Mouse (Mus musculus): ENCODE results near the gene Slc25a22. TPM values are rescaled to one million over a fixed set of nuclear protein-coding genes. Genes with fewer than 3 reads are reported as not detected.
A peak's percentile ranks its signal among the peaks of the same experiment; 100 is the strongest.

The Slc25a22 gene
- polyA plus RNA-seq, 1 experiment from 2014 or later: 17.2 TPM

DNA sequence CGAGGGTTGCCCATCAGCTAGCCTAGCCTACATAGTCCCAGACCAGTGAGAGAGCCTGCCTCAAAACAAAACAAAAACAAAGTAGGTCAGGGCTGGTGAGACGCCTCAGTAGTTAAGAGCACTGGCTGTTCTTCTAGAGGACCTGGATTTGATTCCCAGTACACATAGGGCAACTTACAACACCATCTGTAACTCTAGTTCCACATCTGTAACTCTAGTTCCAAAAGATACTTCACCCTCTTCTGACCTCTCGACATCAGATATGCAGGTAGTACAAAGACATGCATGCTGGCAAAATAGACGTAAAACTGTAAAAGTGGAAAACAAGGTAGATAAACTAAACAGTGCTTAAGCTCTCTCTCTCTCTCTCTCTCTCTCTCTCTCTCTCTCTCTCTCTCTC, 13.9 kb downstream of the Slc25a22 start:
- no peak overlapping the region for H3K4me3 ChIP-seq (ENCODE audit: low read depth, low read length)
- no peaks in the 10 kb centered on the region for H3K9me3 ChIP-seq (ENCODE audit: control insufficient read depth, low read length)
- no peak overlapping the region for H3K9ac ChIP-seq (ENCODE audit: low read length)
- ATAC-seq (ENCODE audit: low FRiP score, low TSS enrichment): no peak
- no peaks in the 10 kb centered on the region for H3K4me1 ChIP-seq (replicated peaks; ENCODE audit: control insufficient read depth, insufficient read depth)
- no peaks in the 10 kb centered on the region for H3K27me3 ChIP-seq (ENCODE audit: control insufficient read depth, insufficient read depth, low read length)
- H3K4me2 ChIP-seq (replicated peaks; ENCODE audit: low read depth): no peak overlapping the region
- H3K27ac ChIP-seq (replicated peaks): no peak overlapping the region
- TF ChIP-seq CTCF (IDR thresholded peaks at IDR 0.05; ENCODE audit: low read depth): no peak
- no peak for TF ChIP-seq EP300 (optimal IDR thresholded peaks at IDR 0.05)
- no peaks in the 10 kb centered on the region for H3K36me3 ChIP-seq (ENCODE audit: control insufficient read depth, insufficient read depth, low read length)
- WGBS: 64% methylated on average over 4 of the region's 4 CpGs
- no peak for DNase-seq (ENCODE audit: low spot score)

DNA sequence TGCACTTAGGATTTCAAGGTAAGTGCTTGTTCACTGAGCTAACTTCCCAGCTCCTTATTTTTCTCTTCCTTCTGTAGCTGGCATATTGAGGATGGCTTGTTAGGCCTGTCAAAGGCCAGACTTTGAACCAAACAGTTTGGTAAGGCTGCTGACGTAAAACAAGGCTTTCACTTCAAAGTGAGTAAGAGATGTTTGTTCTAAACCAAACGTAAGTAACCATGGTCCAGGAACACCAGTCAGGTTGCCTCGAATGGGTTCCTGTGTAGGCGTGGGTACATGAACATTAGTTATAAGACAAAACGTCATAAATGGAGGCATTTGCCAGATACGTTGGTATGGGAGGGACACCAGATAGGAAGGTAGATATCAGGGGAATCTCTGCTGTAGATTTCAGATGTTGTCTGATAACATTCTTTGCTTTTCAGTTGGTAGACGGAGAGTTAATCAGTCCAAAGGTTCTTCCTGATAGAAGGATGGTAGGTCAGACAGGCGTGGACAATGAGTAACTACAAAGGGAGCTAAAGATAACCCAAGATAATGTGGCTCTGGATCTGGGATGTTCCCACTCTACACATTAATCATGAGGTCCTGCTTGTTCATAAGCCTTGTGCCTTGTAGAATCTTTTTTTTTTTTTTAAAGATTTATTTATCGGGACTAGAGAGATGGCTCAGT, 17.5 kb downstream of the Slc25a22 start:
- H3K9me3 ChIP-seq (ENCODE audit: control insufficient read depth, low read length): no peaks in the 10 kb centered on the region
- H3K4me2 ChIP-seq (replicated peaks; ENCODE audit: low read depth): no peak overlapping the region
- H3K4me1 ChIP-seq (replicated peaks; ENCODE audit: control insufficient read depth, insufficient read depth): no peaks in the 10 kb centered on the region
- no peak overlapping the region for H3K4me3 ChIP-seq (ENCODE audit: low read depth, low read length)
- 66% methylated on average over 9 of the region's 9 CpGs for WGBS
- H3K27ac ChIP-seq (replicated peaks): no peak overlapping the region
- peak; percentile 12; the same call in 1 of the 2 replicates for ATAC-seq (ENCODE audit: low FRiP score, low TSS enrichment)
- H3K27me3 ChIP-seq (ENCODE audit: control insufficient read depth, insufficient read depth, low read length): no peaks in the 10 kb centered on the region
- H3K9ac ChIP-seq (ENCODE audit: low read length): no peak overlapping the region
- no peak for TF ChIP-seq EP300 (optimal IDR thresholded peaks at IDR 0.05)
- TF ChIP-seq CTCF (IDR thresholded peaks at IDR 0.05; ENCODE audit: low read depth): no peak
- H3K36me3 ChIP-seq (ENCODE audit: control insufficient read depth, insufficient read depth, low read length): no peaks in the 10 kb centered on the region
- no peak for DNase-seq (ENCODE audit: low spot score)

DNA sequence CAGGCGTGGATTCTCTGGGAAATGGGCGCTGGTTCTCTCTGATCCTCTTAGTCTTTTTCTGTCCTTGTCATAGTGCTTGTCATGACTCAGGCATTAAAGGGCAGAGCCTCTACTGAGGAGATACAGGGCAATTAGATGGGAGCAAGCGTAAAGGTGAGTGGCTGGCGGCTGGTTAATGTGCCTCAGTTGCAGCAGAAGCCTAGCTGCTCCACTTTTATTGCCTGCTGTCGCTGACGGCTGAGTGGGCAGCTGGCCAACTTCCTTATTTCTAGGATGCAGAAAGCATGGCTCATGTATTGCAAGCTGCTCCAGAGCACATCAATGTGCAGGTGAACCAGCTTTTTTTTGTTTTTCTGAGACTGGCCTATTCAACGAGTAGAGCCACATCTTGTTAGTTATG, 18.7 kb downstream of the Slc25a22 start:
- DNase-seq (ENCODE audit: low spot score): peak; percentile 54

DNA sequence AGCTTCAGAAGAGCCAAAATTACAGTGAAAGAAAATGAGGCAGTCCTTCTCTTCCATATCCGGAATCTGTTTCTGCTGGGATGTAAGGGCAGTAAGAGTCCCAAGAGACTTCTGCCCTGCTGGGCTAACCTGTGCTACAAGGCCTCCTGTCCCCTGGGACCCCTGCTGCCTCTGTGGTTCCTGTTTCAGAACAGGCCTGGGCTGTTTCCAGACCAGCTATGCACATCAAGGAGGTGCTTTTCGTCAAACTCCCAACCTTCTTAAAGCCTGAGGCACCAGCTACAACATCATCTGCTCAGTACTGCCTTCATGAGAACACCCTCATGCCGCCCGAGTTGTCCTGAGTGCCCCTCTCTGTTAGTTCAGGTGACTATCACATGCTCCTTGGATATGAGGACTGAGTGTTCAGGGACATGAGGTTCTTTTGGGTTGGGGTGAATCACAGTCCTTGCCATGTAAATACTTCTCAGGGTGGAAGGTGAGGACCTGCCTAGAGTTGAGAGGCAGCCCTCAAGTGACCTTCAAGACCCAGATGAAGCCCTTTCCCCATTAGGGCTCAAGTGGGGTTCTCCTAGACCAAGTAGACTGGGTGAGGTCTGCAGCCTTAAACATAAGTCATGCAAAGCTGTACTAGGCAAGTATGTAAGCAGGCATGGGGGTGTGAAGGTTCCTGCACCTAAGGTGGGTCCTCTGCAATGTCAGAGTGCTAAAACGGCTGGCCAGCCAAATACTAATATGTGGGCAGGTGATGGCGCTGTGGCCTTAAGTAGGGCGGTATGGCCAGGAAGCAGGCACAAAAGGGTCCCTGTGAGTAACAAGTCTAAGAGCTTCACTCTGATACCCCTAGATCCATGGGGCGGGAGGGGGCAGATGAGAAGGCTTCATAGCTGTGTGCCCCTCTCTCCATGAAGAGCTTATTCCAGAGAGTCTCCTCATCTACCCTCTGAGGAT, 19.7 kb downstream of the Slc25a22 start:
- H3K4me2 ChIP-seq (replicated peaks; ENCODE audit: low read depth): no peak overlapping the region
- H3K27me3 ChIP-seq (ENCODE audit: control insufficient read depth, insufficient read depth, low read length): no peaks in the 10 kb centered on the region
- no peak overlapping the region for H3K9ac ChIP-seq (ENCODE audit: low read length)
- DNase-seq (ENCODE audit: low spot score): no peak
- H3K4me1 ChIP-seq (replicated peaks; ENCODE audit: control insufficient read depth, insufficient read depth): 0 out of 2 replicates have a peak, but pooled peaks cover 3% of the 10 kb centered on the region
- TF ChIP-seq CTCF (IDR thresholded peaks at IDR 0.05; ENCODE audit: low read depth): peak; percentile 49
- TF ChIP-seq EP300 (optimal IDR thresholded peaks at IDR 0.05): no peak
- H3K27ac ChIP-seq (replicated peaks): no peak overlapping the region
- ATAC-seq (ENCODE audit: low FRiP score, low TSS enrichment): no peak
- no peak overlapping the region for H3K4me3 ChIP-seq (ENCODE audit: low read depth, low read length)
- H3K9me3 ChIP-seq (ENCODE audit: control insufficient read depth, low read length): no peaks in the 10 kb centered on the region
- 72% methylated on average over 8 of the region's 8 CpGs for WGBS
- no peaks in the 10 kb centered on the region for H3K36me3 ChIP-seq (ENCODE audit: control insufficient read depth, insufficient read depth, low read length)

More for the DNA sequence above, 18.7 kb downstream of the Slc25a22 start:
- Histone ChIP-seq H3K9me3 (ENCODE audit: control insufficient read depth, low read length) (no peaks in the 10 kb centered on the region), H3K4me1 (replicated peaks; ENCODE audit: control insufficient read depth, insufficient read depth) (no peaks in the 10 kb centered on the region), H3K27me3 (ENCODE audit: control insufficient read depth, insufficient read depth, low read length) (no peaks in the 10 kb centered on the region), H3K4me3 (ENCODE audit: low read depth, low read length) (no peak overlapping the region), H3K27ac (replicated peaks) (no peak overlapping the region), H3K4me2 (replicated peaks; ENCODE audit: low read depth) (no peak overlapping the region), H3K36me3 (ENCODE audit: control insufficient read depth, insufficient read depth, low read length) (no peaks in the 10 kb centered on the region), H3K9ac (ENCODE audit: low read length) (no peak overlapping the region)
- TF ChIP-seq CTCF (IDR thresholded peaks at IDR 0.05; ENCODE audit: low read depth) (no peak), EP300 (optimal IDR thresholded peaks at IDR 0.05) (no peak)
- ATAC-seq (ENCODE audit: low FRiP score, low TSS enrichment): no peak
- 55% methylated on average over 7 of the region's 7 CpGs for WGBS

DNA sequence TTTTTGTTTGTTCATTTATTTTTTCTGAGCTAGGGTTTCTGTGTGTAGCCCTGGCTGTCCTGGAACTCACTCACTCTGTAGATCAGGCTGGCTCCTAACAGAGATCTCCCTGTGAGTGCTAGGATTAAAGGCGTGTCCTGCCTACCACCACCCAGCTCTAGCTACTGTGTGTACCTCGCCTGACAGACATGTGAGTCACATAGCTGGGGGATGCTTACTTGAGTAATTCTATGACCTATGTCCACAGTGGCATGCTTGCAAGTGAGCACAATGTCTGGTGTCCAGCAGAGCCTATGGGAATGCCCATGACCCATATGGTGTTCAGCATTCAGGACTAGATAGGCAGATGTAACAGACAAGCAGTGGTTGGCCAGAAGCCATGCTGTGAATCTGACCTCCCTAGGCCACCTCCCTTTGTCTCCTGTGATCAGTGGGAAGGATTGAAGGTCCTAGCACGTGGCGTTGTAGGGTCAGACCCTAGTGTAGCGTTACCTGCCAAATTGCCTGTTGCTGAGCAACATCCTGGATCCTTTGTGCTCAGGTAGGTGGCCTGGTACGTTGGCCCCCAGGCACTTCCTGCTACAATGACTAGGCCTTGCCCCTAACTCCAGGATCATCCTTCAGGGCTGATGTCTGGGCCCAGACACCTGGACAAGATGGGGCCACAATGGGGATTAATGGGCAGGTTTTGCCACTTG, 21.4 kb downstream of the Slc25a22 start:
- TF ChIP-seq CTCF (IDR thresholded peaks at IDR 0.05; ENCODE audit: low read depth): no peak
- TF ChIP-seq EP300 (optimal IDR thresholded peaks at IDR 0.05): no peak
- H3K9me3 ChIP-seq (ENCODE audit: control insufficient read depth, low read length): no peaks in the 10 kb centered on the region
- DNase-seq (ENCODE audit: low spot score): no peak
- WGBS: 75% methylated on average over 6 of the region's 6 CpGs
- ATAC-seq (ENCODE audit: low FRiP score, low TSS enrichment): peak; percentile 43
- 0 out of 2 replicates have a peak, but pooled peaks cover 3% of the 10 kb centered on the region for H3K4me1 ChIP-seq (replicated peaks; ENCODE audit: control insufficient read depth, insufficient read depth)
- no peak overlapping the region for H3K27ac ChIP-seq (replicated peaks)
- H3K27me3 ChIP-seq (ENCODE audit: control insufficient read depth, insufficient read depth, low read length): no peaks in the 10 kb centered on the region
- H3K4me3 ChIP-seq (ENCODE audit: low read depth, low read length): no peak overlapping the region
- no peaks in the 10 kb centered on the region; the same call in 1 of the 2 replicates for H3K36me3 ChIP-seq (ENCODE audit: control insufficient read depth, insufficient read depth, low read length)
- H3K9ac ChIP-seq (ENCODE audit: low read length): no peak overlapping the region
- H3K4me2 ChIP-seq (replicated peaks; ENCODE audit: low read depth): no peak overlapping the region

Data from stomach, postnatal 0 days (tissue).